Mouse (Mus musculus): ENCODE measurements around the gene Mndal. TPM values are rescaled to one million over a fixed set of nuclear protein-coding genes. Genes with fewer than 3 reads are reported as not detected.
"Not testable (repeated sequence)": the region's sequence is repeated elsewhere in the genome, so short reads cannot be mapped to it uniquely, and the experiment has no call there.

Mndal gene
- polyA plus RNA-seq, 1 experiment from 2014 or later = 0.74 TPM

DNA sequence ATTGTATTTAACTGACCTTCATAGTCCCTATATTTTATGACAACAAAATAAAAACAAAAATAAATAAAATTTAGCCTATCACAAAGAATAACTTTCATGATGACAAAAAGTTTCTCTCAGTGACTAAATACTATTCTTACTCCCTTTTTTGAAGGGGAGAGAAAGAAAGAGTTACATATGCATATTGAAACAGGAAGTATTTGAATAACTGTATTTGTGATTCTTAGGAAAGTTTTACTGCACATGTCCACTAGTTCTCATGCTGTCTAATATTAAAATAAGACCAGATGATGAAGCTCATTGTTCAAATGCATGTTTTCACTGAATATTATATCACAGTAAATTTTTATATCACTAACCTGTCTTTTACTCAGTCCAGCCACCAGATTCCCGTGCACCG, 769 bp downstream of the Mndal start:
- not testable (repeated sequence) for H3K9ac ChIP-seq; H3K27me3 ChIP-seq; H3K4me1 ChIP-seq; H3K36me3 ChIP-seq; H3K27ac ChIP-seq; H3K4me3 ChIP-seq; H3K4me2 ChIP-seq (replicated peaks); ATAC-seq (ENCODE audit: low FRiP score); H3K9me3 ChIP-seq (replicated peaks)
- 94% methylated on average over 2 of the region's 2 CpGs for WGBS

DNA sequence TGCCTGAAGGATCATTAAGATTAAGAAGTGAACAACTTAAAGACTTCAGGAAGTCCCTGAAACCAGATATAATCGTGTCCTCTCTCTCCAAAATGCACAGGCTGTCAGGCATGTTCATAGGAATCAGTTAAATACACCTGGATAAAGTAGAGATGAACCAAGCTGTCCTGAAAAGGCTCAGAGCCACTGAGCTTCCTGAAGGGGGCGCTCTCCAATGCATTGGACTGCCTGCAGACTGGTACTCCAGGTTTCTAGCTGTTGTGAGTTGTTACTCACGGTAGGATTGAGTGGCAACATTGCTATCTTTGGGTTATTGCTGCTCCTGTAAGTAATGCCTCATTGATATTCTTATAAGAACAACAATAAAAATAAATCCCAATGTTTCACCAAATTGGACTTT, 23.0 kb downstream of the Mndal start:
- H3K9ac ChIP-seq; H3K4me1 ChIP-seq; H3K9me3 ChIP-seq (replicated peaks); H3K4me2 ChIP-seq (replicated peaks); H3K27ac ChIP-seq; H3K27me3 ChIP-seq; ATAC-seq (ENCODE audit: low FRiP score); H3K4me3 ChIP-seq; H3K36me3 ChIP-seq: not testable (repeated sequence)
- WGBS = 72% methylated on average over 2 of the region's 3 CpGs

DNA sequence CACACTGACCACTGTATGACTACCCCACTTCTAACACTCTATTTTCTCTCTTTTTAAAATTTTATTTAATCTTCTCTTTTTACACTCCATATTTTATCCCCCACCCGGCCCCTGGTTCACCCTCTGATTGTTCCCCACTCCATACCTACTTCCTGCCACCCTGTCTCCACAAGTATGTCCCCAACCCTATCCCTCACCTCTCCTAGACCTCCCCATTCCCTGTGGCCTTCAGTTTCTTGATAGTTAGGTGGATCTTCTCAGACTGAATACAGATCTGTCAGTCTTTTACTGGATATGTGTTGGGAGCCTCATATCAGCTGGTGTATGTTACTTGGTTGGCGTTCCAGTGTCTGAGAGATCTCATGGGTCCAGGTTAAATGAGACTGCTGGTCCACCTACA, 27.7 kb downstream of the Mndal start:
- no peak overlapping the region for H3K27ac ChIP-seq
- no peaks in the 10 kb centered on the region for H3K27me3 ChIP-seq
- H3K4me3 ChIP-seq = no peak overlapping the region
- ATAC-seq (ENCODE audit: low FRiP score) = no peak
- H3K9me3 ChIP-seq (replicated peaks) = no peaks in the 10 kb centered on the region
- H3K4me2 ChIP-seq (replicated peaks) = no peak overlapping the region
- WGBS = 91% methylated on average over 2 of the region's 2 CpGs
- H3K36me3 ChIP-seq = no peaks in the 10 kb centered on the region
- no peaks in the 10 kb centered on the region for H3K4me1 ChIP-seq
- no peak overlapping the region for H3K9ac ChIP-seq

DNA sequence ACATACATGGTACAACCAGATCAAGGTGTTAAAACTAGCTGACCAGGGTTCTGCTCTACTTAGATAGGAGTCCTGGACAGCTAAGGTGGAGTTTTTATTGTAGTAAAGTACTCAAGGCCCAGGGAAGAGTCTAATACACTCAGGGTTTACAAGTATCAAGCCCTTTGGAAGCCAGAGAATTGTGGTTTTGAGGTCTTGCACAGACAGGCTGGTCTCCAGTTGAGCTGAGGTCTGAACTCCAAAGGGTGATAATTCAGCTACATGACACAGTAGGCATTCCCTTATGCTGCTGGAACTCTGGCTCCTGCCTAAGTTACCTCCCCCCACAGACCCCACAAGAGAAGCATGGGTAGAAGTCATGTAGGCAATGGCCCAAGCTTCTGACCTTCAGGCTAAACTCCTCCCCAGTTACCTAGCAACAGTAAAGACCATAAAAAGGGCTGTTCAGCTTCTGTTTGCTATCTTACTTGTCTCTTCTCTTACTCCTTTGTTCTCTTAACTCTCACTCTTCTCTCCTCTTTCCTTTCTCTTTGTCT, 29.0 kb downstream of the Mndal start:
- not testable (repeated sequence) for H3K4me1 ChIP-seq; H3K27me3 ChIP-seq; H3K4me3 ChIP-seq; H3K9ac ChIP-seq; H3K36me3 ChIP-seq; H3K4me2 ChIP-seq (replicated peaks); H3K27ac ChIP-seq; H3K9me3 ChIP-seq (replicated peaks); ATAC-seq (ENCODE audit: low FRiP score)

DNA sequence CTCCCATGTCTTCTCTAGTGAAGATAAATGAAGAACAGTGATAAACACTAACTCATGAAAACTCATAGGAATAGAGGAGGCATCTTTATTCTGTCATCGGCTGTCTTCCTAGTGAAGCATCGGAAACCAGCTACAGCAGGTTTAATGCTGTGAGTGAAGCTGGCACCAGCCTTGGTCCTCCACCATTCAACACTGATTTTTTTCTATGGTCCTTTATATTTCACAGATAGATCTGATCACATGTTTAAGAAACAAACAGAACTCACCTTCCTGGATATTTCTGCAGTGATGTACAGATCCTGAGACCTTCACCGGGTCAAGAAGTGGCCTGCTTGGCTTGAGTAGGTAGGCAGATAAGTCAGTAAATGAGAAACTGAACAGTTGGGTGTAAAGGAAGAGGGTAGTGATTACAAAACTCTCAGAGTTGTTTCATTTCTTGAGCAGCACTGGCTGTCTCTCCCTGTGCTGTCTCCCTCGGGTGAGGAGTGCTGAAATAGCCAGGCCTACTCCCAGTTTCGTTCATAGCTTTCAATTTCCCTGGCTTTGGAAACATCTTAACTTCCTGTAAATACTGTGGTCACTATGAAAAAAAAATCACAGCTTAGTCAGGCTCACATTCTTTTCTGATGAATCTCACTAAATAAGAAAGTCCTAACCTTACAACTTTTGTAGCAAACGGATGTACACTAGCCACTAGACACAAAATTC, 29.6 kb downstream of the Mndal start, which contains the start of gene Ifi211:
Gene Ifi211 (minus strand): TSS at position 499 of the 708 bp plus-strand sequence.
- H3K36me3 ChIP-seq; H3K9ac ChIP-seq; H3K27ac ChIP-seq; H3K4me1 ChIP-seq; H3K4me2 ChIP-seq (replicated peaks); H3K4me3 ChIP-seq; ATAC-seq (ENCODE audit: low FRiP score); H3K9me3 ChIP-seq (replicated peaks); H3K27me3 ChIP-seq: not testable (repeated sequence)
- 84% methylated on average over 6 of the region's 6 CpGs for WGBS

DNA sequence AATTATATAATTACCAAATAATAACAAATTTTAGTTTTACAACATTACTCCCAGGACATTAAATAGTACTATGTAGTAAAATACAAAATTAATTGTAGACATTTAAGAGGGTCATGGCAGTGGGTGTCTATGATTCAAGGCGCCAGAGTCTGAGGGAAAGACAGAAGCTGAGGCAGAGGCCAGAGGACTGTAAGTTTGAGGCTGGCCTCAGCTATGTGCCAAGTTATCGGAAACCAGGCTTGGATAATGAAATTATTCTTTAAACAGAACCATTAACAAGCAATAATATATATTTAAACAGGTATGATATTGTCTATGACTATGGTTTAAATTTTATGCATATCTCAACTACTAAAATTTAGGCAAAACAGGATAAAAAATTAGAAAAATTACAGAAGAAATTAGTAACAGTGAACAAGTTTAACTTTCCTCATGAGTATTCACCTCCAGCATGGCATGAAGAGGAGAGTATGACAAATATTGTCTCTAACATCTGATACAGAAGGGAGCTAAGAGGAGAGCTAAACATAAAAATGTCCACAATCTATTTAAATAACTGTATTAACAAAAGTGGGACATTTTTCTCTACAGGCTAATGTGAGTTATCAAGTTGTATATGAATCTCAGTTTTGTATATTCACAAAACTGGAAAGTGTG, 30.4 kb downstream of the Mndal start:
- no peak for ATAC-seq (ENCODE audit: low FRiP score)
- no peak overlapping the region for H3K4me3 ChIP-seq
- no peaks in the 10 kb centered on the region for H3K36me3 ChIP-seq
- no peak overlapping the region for H3K4me2 ChIP-seq (replicated peaks)
- H3K27ac ChIP-seq = no peak overlapping the region
- H3K9ac ChIP-seq = no peak overlapping the region
- H3K27me3 ChIP-seq = no peaks in the 10 kb centered on the region
- WGBS = 94% methylated on average over 2 of the region's 2 CpGs
- no peaks in the 10 kb centered on the region for H3K9me3 ChIP-seq (replicated peaks)
- no peaks in the 10 kb centered on the region for H3K4me1 ChIP-seq

DNA sequence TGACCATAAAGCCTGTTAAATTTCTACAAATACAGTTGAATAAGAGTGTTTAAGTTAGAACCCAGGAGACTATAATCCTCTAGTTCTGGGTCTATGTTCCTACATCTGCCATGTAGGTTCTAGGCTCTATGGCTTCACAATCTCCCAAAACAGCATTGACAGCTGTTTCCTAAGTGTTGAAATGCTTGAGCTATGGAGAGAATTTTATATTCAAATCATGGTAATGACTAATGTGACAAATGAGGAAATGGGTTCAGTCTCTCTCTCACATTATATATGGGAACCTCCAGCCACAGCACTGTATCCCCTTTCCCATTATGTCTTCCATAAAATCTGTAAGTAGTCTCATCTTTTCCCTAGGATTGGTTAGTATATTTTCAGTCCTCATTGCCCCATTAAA, 33.9 kb downstream of the Mndal start:
- not testable (repeated sequence) for H3K9me3 ChIP-seq (replicated peaks); H3K27ac ChIP-seq; H3K4me1 ChIP-seq; H3K4me3 ChIP-seq; H3K27me3 ChIP-seq; ATAC-seq (ENCODE audit: low FRiP score); H3K36me3 ChIP-seq; H3K9ac ChIP-seq; H3K4me2 ChIP-seq (replicated peaks)

DNA sequence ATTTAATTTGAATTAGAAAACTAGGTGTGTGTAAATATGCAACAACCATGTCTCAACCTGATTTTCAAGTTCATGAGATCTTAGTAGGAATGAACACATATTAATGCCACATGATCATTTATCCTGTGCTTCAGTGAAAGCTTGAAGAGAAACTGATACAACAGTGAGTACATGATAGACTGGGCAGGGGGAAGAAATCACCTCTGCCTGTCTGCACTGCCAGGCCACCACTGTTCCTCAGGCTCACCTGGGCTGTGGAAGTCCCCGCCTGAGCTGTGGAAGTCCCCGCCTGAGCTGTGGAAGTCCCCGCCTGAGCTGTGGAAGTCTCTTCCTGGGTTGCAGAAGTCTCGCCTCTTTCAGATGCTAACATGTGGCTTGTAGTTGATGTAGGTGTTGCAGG, 36.4 kb downstream of the Mndal start:
- not testable (repeated sequence) for H3K9ac ChIP-seq; ATAC-seq (ENCODE audit: low FRiP score); H3K9me3 ChIP-seq (replicated peaks); H3K4me1 ChIP-seq; H3K36me3 ChIP-seq; H3K4me3 ChIP-seq; H3K4me2 ChIP-seq (replicated peaks); H3K27ac ChIP-seq; H3K27me3 ChIP-seq
- 87% methylated on average over 4 of the region's 4 CpGs for WGBS

DNA sequence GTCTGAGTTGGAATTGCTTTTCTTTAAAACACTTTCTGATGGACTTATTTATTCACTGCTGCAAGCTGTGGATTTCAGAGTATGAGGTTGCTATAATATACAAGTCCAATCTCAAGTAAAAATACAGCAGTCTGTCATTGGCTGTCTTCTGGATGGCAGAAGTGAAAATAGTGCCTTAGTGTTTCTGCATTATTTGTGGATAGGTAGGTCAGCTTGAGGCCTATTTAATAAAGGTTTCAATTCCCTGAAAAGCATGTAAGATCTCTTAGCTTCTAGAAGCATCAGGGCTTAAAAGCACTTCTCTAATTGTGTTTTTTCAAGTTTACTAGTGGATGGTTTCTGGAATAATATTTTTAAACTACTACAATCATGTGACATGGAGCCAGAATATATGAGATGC, 52.5 kb downstream of the Mndal start:
- H3K36me3 ChIP-seq; ATAC-seq (ENCODE audit: low FRiP score); H3K4me1 ChIP-seq; H3K9me3 ChIP-seq (replicated peaks); H3K9ac ChIP-seq; H3K27me3 ChIP-seq; H3K4me3 ChIP-seq; H3K27ac ChIP-seq; H3K4me2 ChIP-seq (replicated peaks): not testable (repeated sequence)

DNA sequence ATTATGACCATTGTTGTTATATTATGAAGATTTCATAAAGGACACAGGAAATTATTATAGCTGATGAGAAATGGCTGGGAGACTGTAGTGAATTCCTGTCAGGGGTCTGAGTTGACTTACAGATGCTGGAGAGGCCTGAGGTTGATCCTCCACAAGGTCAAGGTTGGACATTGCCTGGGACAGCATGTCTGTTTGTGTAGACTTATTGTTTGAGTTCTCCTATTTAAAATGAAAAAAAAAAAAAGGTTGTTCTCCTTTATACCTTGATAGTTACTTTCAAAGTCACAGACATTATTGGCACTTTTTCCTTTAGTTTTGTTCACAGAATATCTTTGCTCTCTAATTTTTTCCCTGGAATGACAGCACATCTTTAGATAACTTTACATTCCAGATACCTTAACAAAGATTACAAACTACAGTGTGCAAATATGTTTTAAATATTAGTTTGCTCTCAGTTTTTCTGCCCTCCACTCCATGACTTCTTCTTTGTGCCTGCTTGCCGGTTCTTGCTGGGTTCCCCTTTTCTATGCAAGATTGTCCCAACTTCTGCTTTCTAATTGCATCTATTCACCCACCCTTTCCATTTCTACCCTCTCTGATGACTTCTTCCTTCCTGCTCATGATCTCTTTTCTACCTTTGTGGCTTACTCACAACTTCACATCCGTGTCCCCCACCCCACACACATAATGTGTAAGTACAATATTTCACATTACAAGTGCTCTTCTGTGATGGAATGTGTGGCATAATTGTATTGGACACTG, 55.1 kb downstream of the Mndal start:
- 82% methylated on average over 1 of the region's 2 CpGs for WGBS

DNA sequence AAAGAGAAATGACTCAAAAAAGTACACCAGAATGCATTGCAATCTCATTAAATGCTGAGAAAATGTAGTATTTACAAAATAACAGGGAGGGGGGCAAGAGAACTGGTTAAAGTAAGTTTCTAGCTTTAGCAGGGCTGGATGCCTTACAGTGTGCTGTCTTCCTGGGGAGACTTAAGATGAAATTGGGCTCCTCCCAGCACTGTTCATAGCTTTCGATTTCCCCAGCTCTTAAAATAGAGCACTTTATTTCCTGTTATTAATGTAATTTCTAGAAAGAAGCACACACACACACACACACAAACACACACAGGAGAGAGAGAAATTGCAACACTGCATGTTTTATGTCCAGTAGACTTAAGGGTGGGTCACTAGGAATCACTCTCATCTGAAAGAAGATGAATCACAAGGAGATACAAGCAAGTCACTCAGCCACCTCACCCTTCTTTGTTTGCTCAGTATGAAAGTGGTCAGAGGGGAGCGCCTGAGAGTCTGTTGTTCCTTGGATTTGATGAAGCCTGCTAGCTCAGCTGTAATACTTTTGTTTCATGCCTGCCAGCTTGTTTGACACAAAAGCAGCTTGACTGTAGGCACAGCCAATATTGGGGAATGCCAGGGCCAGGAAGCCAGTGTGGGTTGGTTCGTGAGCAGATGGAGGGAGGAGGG, 62.2 kb downstream of the Mndal start:
- WGBS = 72% methylated on average over 3 of the region's 3 CpGs
- not testable (repeated sequence) for H3K4me1 ChIP-seq; H3K4me3 ChIP-seq; H3K9ac ChIP-seq; H3K9me3 ChIP-seq (replicated peaks); H3K27me3 ChIP-seq; H3K4me2 ChIP-seq (replicated peaks); ATAC-seq (ENCODE audit: low FRiP score); H3K27ac ChIP-seq; H3K36me3 ChIP-seq

More for the DNA sequence above, 55.1 kb downstream of the Mndal start:
- H3K27me3 ChIP-seq; ATAC-seq (ENCODE audit: low FRiP score); H3K36me3 ChIP-seq; H3K4me1 ChIP-seq; H3K4me3 ChIP-seq; H3K27ac ChIP-seq; H3K9ac ChIP-seq; H3K9me3 ChIP-seq (replicated peaks); H3K4me2 ChIP-seq (replicated peaks): not testable (repeated sequence)

DNA sequence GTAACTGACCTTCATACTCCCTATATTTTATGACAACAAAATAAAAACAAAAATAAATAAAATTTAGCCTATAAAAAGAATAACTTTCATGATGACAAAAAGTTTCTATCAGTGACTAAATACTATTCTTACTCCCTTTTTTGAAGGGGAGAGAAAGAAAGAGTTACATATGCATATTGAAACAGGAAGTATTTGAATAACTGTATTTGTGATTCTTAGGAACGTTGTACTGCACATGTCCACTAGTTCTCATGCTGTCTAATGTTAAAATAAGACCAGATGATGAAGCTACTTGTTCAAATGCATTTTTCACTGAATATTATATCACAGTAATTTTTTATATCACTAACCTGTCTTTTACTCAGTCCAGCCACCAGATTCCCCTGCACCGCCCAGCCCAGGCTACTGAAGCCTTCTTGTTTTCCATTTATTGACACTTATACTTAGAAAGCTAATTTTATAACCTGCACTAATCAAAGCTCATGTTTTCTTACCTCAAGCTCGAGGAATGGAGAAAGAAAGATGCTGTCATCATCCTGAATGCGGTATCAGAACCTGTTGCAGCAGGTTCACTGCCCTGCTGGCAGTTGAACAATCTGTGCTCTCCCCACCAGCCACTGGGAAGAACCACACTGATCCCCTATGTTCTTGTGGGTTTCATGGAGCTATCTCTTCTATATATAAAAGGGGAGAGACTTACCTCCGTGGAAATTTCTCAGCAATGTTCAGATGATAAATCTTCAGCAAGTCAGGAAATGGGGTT, 62.9 kb downstream of the Mndal start:
- H3K27me3 ChIP-seq; ATAC-seq (ENCODE audit: low FRiP score); H3K27ac ChIP-seq; H3K4me2 ChIP-seq (replicated peaks); H3K4me3 ChIP-seq; H3K36me3 ChIP-seq; H3K9ac ChIP-seq; H3K9me3 ChIP-seq (replicated peaks); H3K4me1 ChIP-seq: not testable (repeated sequence)
- WGBS = 80% methylated on average over 5 of the region's 5 CpGs

All from hindbrain, embryonic 12.5 days (tissue).